Mouse (Mus musculus) thymus, adult 2 months (tissue): Measurements from ENCODE around the gene Akap13. TPM values are rescaled to one million over a fixed set of nuclear protein-coding genes. Genes with fewer than 3 reads are reported as not detected.

Experiments
- DNase-seq: peaks from one replicate; pipeline ENCODE4 v3.0.0; 2021
- H3K27ac ChIP-seq: fragments of 200-500 bp; 2 replicates; pipeline ENCODE4 v1.5.1; 2012; ENCODE audit warnings: low read length, control low read depth; ENCODE audit not compliant: control insufficient read depth, insufficient read depth
- H3K27me3 ChIP-seq: fragments of 200-500 bp; 2 replicates; pipeline ENCODE4 v1.6.1; 2012; ENCODE audit warnings: mild to moderate bottlenecking, low read length, moderate library complexity, mixed read lengths; ENCODE audit not compliant: control insufficient read depth, insufficient read depth
- H3K36me3 ChIP-seq: fragments of 200-500 bp; 2 replicates; pipeline ENCODE4 v1.6.1; 2012; ENCODE audit warnings: mild to moderate bottlenecking, low read length, moderate library complexity; ENCODE audit not compliant: control insufficient read depth, insufficient read depth
- H3K4me1 ChIP-seq: fragments of 200-500 bp; replicated peaks from 2 replicates; pipeline ENCODE4 v1.6.1; 2012; ENCODE audit warnings: low read length; ENCODE audit not compliant: control insufficient read depth, insufficient read depth
- H3K4me3 ChIP-seq: fragments of 200-500 bp; 2 replicates; pipeline ENCODE4 v1.5.1; 2012; ENCODE audit warnings: mild to moderate bottlenecking, low read length, control low read depth, moderate library complexity; ENCODE audit not compliant: control insufficient read depth, insufficient read depth
- CTCF ChIP-seq: fragments of 200-500 bp; IDR thresholded peaks from 2 replicates; pipeline ENCODE4 v1.5.1; 2012; ENCODE audit warnings: mild to moderate bottlenecking, control low read depth, low read length, moderate library complexity, borderline replicate concordance; ENCODE audit not compliant: control insufficient read depth, poor library complexity, insufficient read depth; ENCODE audit errors: extremely low read depth
- POLR2A ChIP-seq: fragments of 200-500 bp; IDR thresholded peaks from 2 replicates; pipeline ENCODE4 v1.6.1; 2012; ENCODE audit warnings: mild to moderate bottlenecking, low read length, control low read depth, moderate library complexity; ENCODE audit not compliant: control insufficient read depth, poor library complexity, insufficient read depth; ENCODE audit errors: extremely low read depth
- WGBS: fragments of 180-500 bp; shearing (Covaris S2); methylation state at CpG from one replicate; pipeline ENCODE4 v1.1.7; 2018; 5-methylcytosine and 5-hydroxymethylcytosine counted together
- polyA plus RNA-seq: library from polyadenylated mRNA; depleted of rRNA; stranded (reverse); fragments of >200 nt; gene quantifications from 2 replicates; pipeline ENCODE4 v1.2.3, GENCODE M21; 2012

The Akap13 gene
- polyA plus RNA-seq, 1 experiment: 47.8 TPM

GRCm38 (mm10) chr7:75595268-75595667 is 139.9 kb downstream of the Akap13 start:
- Histone ChIP-seq H3K27me3 (no peaks in the 10 kb centered on the region), H3K4me3 (no peak overlapping the region), H3K4me1 (peaks cover 22% of the 10 kb centered on the region), H3K27ac (no peak overlapping the region; the same call in 1 of the 2 replicates), H3K36me3 (no peaks in the 10 kb centered on the region)
- no peak for DNase-seq
- TF ChIP-seq POLR2A (no peak), CTCF (no peak)

- no peak overlapping the region for H3K4me3 ChIP-seq
- H3K27ac ChIP-seq: peak overlapping the region; percentile 0; the same call in 1 of the 2 replicates
These were observed 140.9 kb downstream of the Akap13 start for GRCm38 (mm10) chr7:75596058-75596748.

GRCm38 (mm10) chr7:75597840-75598239 is 142.5 kb downstream of the Akap13 start:
- TF ChIP-seq POLR2A (no peak), CTCF (no peak)
- WGBS: 81% methylated on average over 2 of the region's 2 CpGs

More at GRCm38 (mm10) chr7:75596058-75596748, 140.9 kb downstream of the Akap13 start:
- DNase-seq: peak; percentile 65
- Histone ChIP-seq H3K36me3 (no peaks in the 10 kb centered on the region), H3K4me1 (peaks cover 19% of the 10 kb centered on the region), H3K27me3 (no peaks in the 10 kb centered on the region)
- TF ChIP-seq POLR2A (no peak), CTCF (no peak)
- under 1% methylated on average over 6 of the region's 6 CpGs for WGBS

GRCm38 (mm10) chr7:75600360-75601075 is 145.2 kb downstream of the Akap13 start:
- no peak for DNase-seq
- peaks cover 20% of the 10 kb centered on the region for H3K36me3 ChIP-seq
- TF ChIP-seq POLR2A (no peak), CTCF (no peak)
- H3K27ac ChIP-seq: peak overlapping the region; percentile 85; the same call in 1 of the 2 replicates
- H3K27me3 ChIP-seq: no peaks in the 10 kb centered on the region
- H3K4me1 ChIP-seq: peaks cover 12% of the 10 kb centered on the region
- H3K4me3 ChIP-seq: no peak overlapping the region
- WGBS: 9% methylated on average over 6 of the region's 6 CpGs

More at GRCm38 (mm10) chr7:75597840-75598239, 142.5 kb downstream of the Akap13 start:
- no peak for DNase-seq
- Histone ChIP-seq H3K27me3 (no peaks in the 10 kb centered on the region), H3K36me3 (no peaks in the 10 kb centered on the region), H3K4me1 (peaks cover 17% of the 10 kb centered on the region), H3K27ac (no peak overlapping the region), H3K4me3 (no peak overlapping the region)

- Histone ChIP-seq H3K27ac (no peak overlapping the region), H3K36me3 (peaks cover 41% of the 10 kb centered on the region), H3K27me3 (no peaks in the 10 kb centered on the region), H3K4me1 (peaks cover 37% of the 10 kb centered on the region), H3K4me3 (no peak overlapping the region)
- no peak for TF ChIP-seq CTCF
- TF ChIP-seq POLR2A: no peak
- DNase-seq: no peak
- WGBS: 90% methylated on average over 3 of the region's 3 CpGs
These were observed 151.9 kb downstream of the Akap13 start for GRCm38 (mm10) chr7:75607248-75607647.

GRCm38 (mm10) chr7:75608716-75609115 is 153.4 kb downstream of the Akap13 start:
- peaks cover 35% of the 10 kb centered on the region for H3K4me1 ChIP-seq
- TF ChIP-seq CTCF (no peak), POLR2A (no peak)
- DNase-seq: no peak
- no peaks in the 10 kb centered on the region for H3K27me3 ChIP-seq
- H3K36me3 ChIP-seq: peaks cover 33% of the 10 kb centered on the region
- no peak overlapping the region for H3K4me3 ChIP-seq
- peak overlapping the region; percentile 77 for H3K27ac ChIP-seq
- 49% methylated on average over 5 of the region's 5 CpGs for WGBS
